Mouse (Mus musculus): ENCODE measurements at regions not wholly inside any gene's neighbourhood (a gene's known extent, or its start where the extent isn't known, plus 50 kb on each side); places are given as distances from the start of the nearest gene placed in this dataset.
"Not testable (repeated sequence)": the region's sequence is repeated elsewhere in the genome, so short reads cannot be mapped to it uniquely, and the experiment has no call there.

DNA sequence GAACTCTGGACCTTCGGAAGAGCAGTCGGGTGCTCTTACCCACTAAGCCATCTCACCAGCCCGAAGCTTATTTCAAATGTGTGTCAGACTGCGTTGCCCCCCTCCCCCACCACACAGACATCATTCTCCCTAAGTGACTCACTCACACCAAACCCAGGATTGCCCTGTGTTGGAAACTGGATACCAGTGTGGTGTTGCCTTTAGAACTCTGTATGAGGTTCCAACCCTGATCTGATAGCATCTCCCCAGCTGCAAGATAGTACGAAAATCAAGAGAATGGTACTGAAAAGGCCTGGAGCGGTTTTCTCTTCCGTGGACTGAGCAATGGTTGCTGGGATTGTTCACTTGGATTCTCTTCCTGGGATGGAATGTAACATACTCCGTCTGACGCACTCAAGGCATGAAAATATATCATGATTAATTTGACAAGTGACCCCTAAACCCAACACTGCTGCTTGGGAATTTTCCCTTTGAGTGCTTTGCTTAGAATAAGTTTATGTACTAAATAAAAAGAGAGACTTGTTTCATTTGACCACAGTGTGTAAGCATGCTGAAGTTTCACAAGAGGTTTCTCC lies 63.0 kb downstream of the Hand2 start:
- DNase-seq (ENCODE audit: low spot score in 2 of 2) = no peak

DNA sequence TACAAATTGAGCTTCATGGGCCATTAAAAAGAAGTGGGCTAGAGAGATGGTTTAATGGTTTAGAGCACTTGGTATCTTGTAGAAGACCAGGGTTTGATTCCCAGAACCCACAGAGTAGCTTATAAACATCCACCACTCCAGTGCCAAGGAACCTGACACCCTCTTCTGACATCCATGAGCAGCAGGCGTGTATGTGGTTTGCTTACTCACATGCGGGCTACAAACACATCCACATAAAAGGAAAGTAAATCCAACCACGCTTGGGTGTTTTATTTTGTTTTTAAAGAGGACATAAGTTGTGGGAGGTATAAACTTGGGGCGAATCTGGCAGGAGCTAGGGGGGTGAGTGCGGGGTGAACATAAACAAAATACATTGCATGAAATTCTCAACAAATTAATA lies 66.8 kb downstream of the Hand2 start:
- no peak for DNase-seq (ENCODE audit: low spot score in 2 of 2)

DNA sequence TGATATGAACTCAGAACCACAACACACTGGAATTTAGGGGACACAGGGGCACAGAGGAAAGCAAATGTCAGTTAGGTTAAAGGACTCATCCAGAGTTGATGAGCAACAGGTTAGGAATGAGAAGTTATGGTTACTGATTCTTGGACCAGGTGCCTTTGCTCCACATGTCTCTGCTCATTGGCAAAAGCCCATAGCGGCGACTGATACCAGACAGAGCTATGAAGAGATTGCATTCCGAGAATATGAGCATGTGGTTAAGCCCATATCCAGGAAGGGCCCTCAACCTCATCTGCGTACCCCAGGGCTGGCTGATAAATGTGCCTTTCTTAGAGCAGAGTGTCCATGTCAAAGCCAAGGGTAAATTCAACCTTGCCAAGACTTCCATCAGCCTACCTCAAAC lies 67.1 kb upstream of the Scrg1 start:
- no peak for DNase-seq (ENCODE audit: low spot score in 2 of 2)

DNA sequence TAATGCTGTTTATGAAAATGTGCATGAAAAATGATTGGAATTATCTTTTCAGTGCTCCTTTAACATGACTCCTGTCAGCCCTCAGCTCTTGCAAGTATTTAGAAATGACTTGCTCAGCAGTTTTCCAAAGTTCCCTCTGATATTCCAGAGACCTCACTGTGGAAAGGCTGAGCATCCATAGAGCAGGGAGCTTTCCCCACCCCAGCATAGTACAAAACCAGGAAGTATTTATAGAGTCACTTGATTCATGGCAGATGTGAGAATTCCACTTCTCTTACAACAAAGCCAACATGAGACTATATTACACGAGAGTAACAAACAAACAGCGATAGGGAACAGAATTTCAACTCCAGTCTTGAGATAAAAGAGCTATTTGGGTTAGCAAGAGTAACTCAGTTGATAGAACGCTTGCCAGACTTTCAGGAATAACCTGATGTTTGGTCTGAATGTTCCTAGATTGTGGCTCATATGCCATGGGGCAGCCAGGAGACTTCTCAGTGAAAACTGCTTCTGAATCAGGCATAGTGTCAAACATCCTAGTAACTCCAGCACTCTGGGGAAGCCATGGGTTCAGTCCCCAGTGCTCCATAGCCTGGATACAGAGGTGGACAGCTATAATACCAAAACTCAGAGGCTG lies 57.6 kb upstream of the Scrg1 start:
- no peak for DNase-seq (ENCODE audit: low spot score in 2 of 2)

DNA sequence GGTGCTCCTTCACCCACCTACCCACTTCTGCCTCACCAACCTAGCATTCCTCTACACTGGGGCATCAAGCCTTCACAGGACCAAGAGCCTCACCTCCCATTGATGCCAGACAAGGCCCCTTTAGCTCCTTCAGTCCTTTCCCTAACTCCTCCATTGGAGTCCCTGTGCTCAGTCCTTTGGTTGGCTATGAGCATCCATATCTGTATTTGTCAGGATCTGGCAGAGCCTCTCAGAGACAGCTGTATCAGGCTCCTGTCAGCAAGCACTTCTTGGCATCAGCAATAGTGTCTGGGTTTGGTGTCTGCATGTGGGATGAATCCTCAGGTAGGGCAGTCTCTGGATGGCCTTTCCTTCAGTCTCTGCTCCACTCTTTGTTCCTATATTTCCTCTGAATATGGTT lies 55.6 kb upstream of the Scrg1 start:
- not testable (repeated sequence) for DNase-seq (ENCODE audit: low spot score in 2 of 2)

DNA sequence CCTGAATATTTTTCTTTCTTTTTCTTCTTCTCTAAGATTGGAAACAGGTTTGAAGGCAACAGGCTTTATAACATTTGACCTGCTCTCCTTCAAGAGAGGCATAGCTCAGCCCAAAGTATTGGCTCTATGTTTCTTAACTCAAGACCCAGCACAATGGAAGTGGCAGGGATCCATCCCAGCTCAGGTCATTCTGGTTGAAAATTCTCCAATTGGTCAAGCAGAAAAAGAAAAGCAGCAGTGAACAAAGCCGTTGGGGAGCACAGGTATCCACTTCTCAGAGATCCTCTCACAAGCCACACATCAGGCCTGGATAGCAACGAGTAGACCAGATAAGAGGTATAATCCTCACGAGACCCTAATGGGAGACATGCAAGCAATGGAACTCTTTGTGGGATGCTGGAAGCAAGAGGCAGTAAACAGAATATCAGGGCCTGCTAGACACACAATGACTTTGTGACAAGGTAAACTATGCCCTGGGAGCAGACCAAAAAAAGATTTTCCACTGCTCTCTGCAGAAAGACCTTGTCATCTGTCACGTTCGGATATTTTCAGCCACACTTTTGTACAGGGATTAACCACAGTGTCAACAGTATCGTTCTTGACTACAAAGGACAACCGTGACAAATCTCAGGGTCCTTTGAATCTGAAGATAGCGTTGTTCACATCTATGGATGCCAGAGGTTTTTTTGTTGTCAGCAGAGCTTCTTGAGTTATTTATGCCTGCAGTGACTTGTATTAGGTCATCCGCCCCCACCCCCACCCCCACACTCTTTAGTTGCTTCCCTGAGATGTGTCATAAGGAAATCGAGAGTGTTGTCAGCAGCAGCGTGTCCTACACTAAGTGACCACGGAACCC lies 54.7 kb upstream of the Scrg1 start:
- no peak for DNase-seq (ENCODE audit: low spot score in 2 of 2)

DNA sequence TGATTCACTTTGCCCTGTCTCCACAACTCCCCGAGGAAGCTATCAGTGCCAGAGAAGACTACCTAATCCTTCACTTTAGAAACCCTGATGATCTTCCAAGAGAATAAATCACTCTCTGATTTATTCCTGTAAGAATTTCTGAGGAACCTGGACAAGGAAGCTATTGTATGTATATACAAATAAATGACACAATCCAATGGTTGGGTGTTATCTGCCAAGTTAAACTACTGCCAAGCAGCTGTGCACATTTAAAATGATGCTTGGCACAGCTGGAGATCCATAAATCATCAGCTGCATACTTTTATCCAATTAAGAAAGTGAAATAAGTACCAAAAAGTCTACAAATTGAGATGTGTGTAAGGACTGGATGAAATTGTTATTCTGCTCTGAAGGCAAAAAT lies 54.1 kb upstream of the Scrg1 start:
- no peak for DNase-seq (ENCODE audit: low spot score in 2 of 2)

DNA sequence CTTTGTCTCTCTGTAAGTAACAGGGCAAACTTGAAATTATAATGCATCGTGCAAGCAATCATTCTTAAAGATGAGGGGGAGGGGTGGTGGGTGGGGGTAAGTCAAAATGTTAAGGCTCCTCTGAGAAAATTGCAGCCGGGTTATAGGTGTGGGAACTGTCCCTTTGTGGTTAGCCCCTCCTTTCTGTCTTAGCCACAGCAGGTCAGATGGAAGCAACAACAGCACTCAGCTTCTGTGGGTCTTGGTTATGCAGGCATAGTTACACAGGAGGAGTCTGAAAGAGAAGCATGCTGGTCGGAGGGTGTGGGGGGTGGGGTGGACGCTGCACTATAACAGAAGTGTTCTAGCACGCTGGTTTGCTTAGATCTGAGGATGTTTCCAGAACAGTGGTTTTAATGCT lies 53.5 kb upstream of the Scrg1 start:
- no peak for DNase-seq (ENCODE audit: low spot score in 2 of 2)

DNA sequence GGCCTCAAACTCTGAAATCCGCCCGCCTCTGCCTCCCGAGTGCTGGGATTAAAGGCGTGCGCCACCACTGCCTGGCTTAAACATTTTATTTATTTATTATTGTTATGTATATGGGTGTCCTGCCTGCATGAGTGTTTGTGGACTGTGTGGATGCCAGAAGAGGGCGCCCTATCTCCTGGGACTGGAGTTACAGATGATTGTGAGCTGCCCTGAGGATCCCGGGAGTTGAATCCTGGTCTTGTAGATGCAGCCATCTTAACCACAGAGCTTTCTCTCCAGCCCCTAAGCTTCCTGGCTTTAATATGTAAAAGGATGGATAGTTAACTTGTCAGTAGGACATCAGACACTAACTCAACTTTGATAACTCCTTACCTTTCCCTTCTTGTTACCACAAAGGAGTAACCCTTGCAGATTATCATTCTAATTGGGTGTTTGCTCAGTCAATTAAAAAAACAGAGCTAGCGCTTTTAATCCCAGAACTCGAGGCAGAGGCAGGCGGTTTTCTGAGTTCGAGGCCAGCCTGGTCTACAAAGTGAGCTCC lies 52.0 kb upstream of the Scrg1 start:
- DNase-seq (ENCODE audit: low spot score in 2 of 2) = peak in 1 of 2 experiments; percentile 15

DNA sequence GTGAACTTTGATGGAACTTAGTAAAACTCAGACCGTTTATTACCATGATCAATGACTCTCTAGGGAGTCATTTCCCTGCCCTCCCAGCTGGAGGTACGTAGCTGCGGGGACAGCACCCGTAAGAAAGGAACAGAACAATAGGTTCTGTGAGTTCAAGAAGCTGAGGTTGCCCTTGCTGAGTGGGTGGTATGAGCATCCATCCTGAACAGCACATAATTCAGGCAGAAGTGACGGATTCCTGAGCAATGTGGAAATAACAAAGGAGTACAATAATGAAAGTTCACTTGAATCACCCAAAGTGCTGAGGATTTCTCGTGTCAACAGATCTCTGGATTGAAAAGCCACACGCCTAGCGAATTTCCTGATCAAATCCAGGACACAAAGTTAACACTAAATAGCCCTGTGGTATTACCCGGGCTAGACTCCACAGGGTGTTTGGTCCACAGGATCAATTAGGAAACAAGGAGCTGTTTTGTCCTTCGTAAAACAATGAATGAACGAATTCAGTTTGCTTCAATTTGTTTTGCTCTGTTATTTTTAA lies 50.4 kb upstream of the Scrg1 start:
- DNase-seq (ENCODE audit: low spot score in 2 of 2) = no peak

All from spleen, postnatal 10 days (tissue).